35 mouse cellular contexts compared by ENCODE assay signal in the genomic region with DNA sequence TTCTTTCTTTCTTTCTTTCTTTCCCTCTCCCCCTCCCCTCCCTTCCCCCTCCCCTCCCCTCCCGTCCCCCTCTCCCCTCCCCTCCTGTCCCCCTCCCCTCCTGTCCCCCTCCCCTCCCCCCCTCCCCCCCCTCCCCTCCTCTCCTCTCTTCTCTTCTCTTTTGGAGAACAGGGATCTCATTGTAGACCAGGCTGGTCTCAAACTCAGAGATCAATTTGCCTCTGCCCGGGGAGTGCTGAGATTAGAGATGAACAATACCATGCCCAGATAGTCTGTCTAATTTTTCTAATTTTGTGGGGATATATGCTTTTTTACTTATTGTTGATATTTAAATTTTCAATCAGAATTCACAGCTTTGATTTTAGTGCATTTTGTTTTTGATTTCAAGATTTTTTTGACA.
"Had no signal": no experiment of that assay in that cellular context is flagged by ENCODE, and none has a peak within 500 bp of the region (broad histone marks: within the 10 kb centered on the region; RNA-seq: fewer than 3 reads in every experiment).

No protein-coding gene starts in this region.

- H3K27ac ChIP-seq: heart, embryonic 10.5 days; heart, embryonic 13.5 days; heart, embryonic 15.5 days; hindbrain, embryonic 12.5 days; hindbrain, embryonic 13.5 days; hindbrain, embryonic 14.5 days; hindbrain, embryonic 15.5 days; hindbrain, postnatal 0 days; intestine, embryonic 15.5 days; kidney, embryonic 15.5 days; kidney, postnatal 0 days; layer of hippocampus, adult 2 months had no signal

- H3K9ac ChIP-seq: heart, embryonic 12.5 days; heart, embryonic 13.5 days; heart, embryonic 15.5 days; hindbrain, embryonic 12.5 days; hindbrain, embryonic 13.5 days; hindbrain, embryonic 14.5 days; hindbrain, embryonic 15.5 days; intestine, embryonic 15.5 days; kidney, embryonic 15.5 days had no signal

- H3K4me1 ChIP-seq: heart, embryonic 10.5 days; heart, embryonic 12.5 days; heart, embryonic 13.5 days; heart, embryonic 15.5 days; hindbrain, embryonic 10.5 days; hindbrain, embryonic 12.5 days; hindbrain, embryonic 13.5 days; hindbrain, embryonic 15.5 days; intestine, embryonic 15.5 days; kidney, embryonic 15.5 days had no signal

- DNase-seq: heart, postnatal 10 days; heart, postnatal 14 days; heart, postnatal 36 days; heart, postnatal 4 days; kidney, adult 11 months; kidney, adult 18-20 months; kidney, adult 2 months; kidney, adult 8-10 months; kidney, adult 9 months; kidney, postnatal 10 days; kidney, postnatal 14 days; kidney, postnatal 25 days; kidney, postnatal 36 days; kidney, postnatal 4 days; layer of hippocampus, adult 9-11 months; layer of hippocampus, postnatal 36 days had no signal

- H3K9me3 ChIP-seq: heart, embryonic 10.5 days; heart, embryonic 12.5 days; heart, embryonic 13.5 days; heart, embryonic 15.5 days; hindbrain, embryonic 10.5 days; hindbrain, embryonic 12.5 days; hindbrain, embryonic 13.5 days; hindbrain, embryonic 15.5 days; intestine, embryonic 15.5 days; kidney, embryonic 15.5 days had no signal

- H3K27me3 ChIP-seq: heart, embryonic 12.5 days; heart, embryonic 13.5 days; heart, embryonic 15.5 days; hindbrain, embryonic 12.5 days; hindbrain, embryonic 13.5 days; hindbrain, embryonic 15.5 days; intestine, embryonic 15.5 days; kidney, embryonic 15.5 days had no signal

- H3K36me3 ChIP-seq: intestine, embryonic 15.5 days had no signal

- H3K4me2 ChIP-seq: heart, embryonic 11.5 days; heart, embryonic 12.5 days; heart, embryonic 13.5 days; heart, embryonic 15.5 days; hindbrain, embryonic 12.5 days; hindbrain, embryonic 13.5 days; hindbrain, embryonic 14.5 days; hindbrain, embryonic 15.5 days; intestine, embryonic 15.5 days; kidney, embryonic 15.5 days had no signal

- H3K4me3 ChIP-seq: heart, embryonic 10.5 days; heart, embryonic 12.5 days; heart, embryonic 13.5 days; heart, embryonic 15.5 days; hindbrain, embryonic 10.5 days; hindbrain, embryonic 12.5 days; hindbrain, embryonic 13.5 days; hindbrain, embryonic 15.5 days; intestine, embryonic 15.5 days; kidney, embryonic 15.5 days; layer of hippocampus, adult 2 months had no signal

- ATAC-seq: hindbrain, embryonic 16.5 days; hindbrain, postnatal 0 days; inflammation-experienced regulatory T-cells, adult 6 months; intestine, embryonic 15.5 days; intestine, embryonic 16.5 days; intestine, postnatal 0 days had no signal
